Mouse (Mus musculus) heart, adult 2 months (tissue): ENCODE data around the gene Cacna1c.

Source experiments
- EP300 ChIP-seq: fragments of 200-500 bp; IDR thresholded peaks from 2 replicates; pipeline ENCODE4 v1.6.1; 2011; ENCODE audit warnings: low read depth, low read length, control low read depth; ENCODE audit not compliant: insufficient read depth
- POLR2A ChIP-seq: fragments of 200-500 bp; IDR thresholded peaks from 2 replicates; pipeline ENCODE4 v1.6.1; 2011; ENCODE audit warnings: mild to moderate bottlenecking, low read depth, low read length, control low read depth; ENCODE audit not compliant: insufficient read depth

DNA sequence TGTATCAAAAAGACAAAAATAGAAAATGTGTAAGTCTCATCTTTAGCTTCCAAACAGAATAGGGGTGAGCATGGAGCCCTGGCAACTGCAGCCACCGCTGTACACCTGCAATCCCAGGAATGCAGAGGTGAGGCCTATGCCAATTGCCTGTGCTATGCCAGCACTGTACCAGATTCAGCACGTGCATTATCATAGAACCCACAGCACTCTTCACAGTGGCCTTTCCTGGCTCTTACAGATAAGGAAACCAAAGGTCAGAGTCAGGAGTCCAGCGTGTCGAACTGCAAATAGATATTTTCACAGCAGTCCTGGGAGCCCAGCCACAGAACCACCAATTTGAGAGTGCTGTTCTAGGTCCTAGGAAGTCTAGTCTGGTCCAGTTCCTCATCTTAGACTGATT, 227.4 kb downstream of the Cacna1c start:
- TF ChIP-seq POLR2A (no peak), EP300 (no peak)
